Comparison of ENCODE assay signal across 25 mouse cellular contexts in genomic region chr3:154331003-154331340, GRCm38 (mm10). TPM values are rescaled to one million over a fixed set of nuclear protein-coding genes. Genes with fewer than 3 reads are reported as not detected.
DNase-seq lines count a peak whose midpoint lies in the region; ATAC-seq and TF ChIP-seq lines count a peak whose summit lies in the region.
"Had no signal": no experiment of that assay in that cellular context is flagged by ENCODE, and none has a peak within 500 bp of the region (broad histone marks: within the 10 kb centered on the region; RNA-seq: fewer than 3 reads in every experiment).

No protein-coding gene starts in this region.

- intact Hi-C loops in gastrocnemius, adult 2 months (cut with DNase I) = loop anchor here (5.0 kb wide), 1 partner anchor 241 kb away; no protein-coding TSS in a partner anchor

- peaks cover 20% of the 10 kb centered on the region for H3K4me1 ChIP-seq in lung, embryonic 16.5 days (replicated peaks; ENCODE audit: control insufficient read depth, insufficient read depth, low read length)
- peaks cover 4% of the 10 kb centered on the region for H3K4me1 ChIP-seq in lung, adult 2 months (ENCODE audit: control insufficient read depth, insufficient read depth, low read length)
- peaks cover 8% of the 10 kb centered on the region for H3K4me1 ChIP-seq in embryonic facial prominence, embryonic 11.5 days (ENCODE audit: control insufficient read depth, insufficient read depth, low read length)

- H3K4me2 ChIP-seq in lung, embryonic 16.5 days (ENCODE audit: low read depth, low read length) = peak overlapping the region; percentile 20; the same call in 1 of the 2 replicates
- H3K4me2 ChIP-seq in embryonic facial prominence, embryonic 11.5 days (ENCODE audit: low read depth, low read length) = no peak overlapping the region

- H3K27ac ChIP-seq in gastrocnemius, adult 2 months = no peak overlapping the region
- no peak overlapping the region for H3K27ac ChIP-seq in lung, embryonic 16.5 days (ENCODE audit: low read length)
- H3K27ac ChIP-seq in embryonic facial prominence, embryonic 11.5 days (replicated peaks; ENCODE audit: low read depth, low read length) = no peak overlapping the region
- H3K27ac ChIP-seq: heart, embryonic 10.5 days; hindbrain, postnatal 0 days; kidney, postnatal 0 days; limb, embryonic 10.5 days; macrophage; midbrain, embryonic 12.5 days; neural tube, embryonic 12.5 days had no signal

- ATAC-seq in lung, embryonic 16.5 days (ENCODE audit: low read depth) = no peak
- no peak for ATAC-seq in embryonic facial prominence, embryonic 11.5 days (replicated peaks; ENCODE audit: insufficient number of reproducible peaks, low FRiP score, low TSS enrichment, low read depth)
- ATAC-seq in erythroblast, adult 5-6 weeks (replicated peaks; ENCODE audit: low FRiP score, poor library complexity, severe bottlenecking) = no peak
- ATAC-seq: activated CD4-positive, CD25-positive, alpha-beta regulatory T cell, adult 4 months; hindbrain, postnatal 0 days had no signal

- no peaks in the 10 kb centered on the region for H3K36me3 ChIP-seq in lung, embryonic 16.5 days (ENCODE audit: control insufficient read depth, insufficient read depth, low read length)
- no peaks in the 10 kb centered on the region for H3K36me3 ChIP-seq in embryonic facial prominence, embryonic 11.5 days (replicated peaks; ENCODE audit: control insufficient read depth, insufficient read depth, low read depth, low read length)
- H3K36me3 ChIP-seq: forebrain, embryonic 12.5 days; heart, embryonic 10.5 days; limb, embryonic 10.5 days; midbrain, embryonic 12.5 days; neural tube, embryonic 12.5 days had no signal

- no peak for DNase-seq in gastrocnemius, adult 2 months
- DNase-seq in gastrocnemius, adult 18-20 months (ENCODE audit: low spot score) = no peak
- no peak for DNase-seq in lung, adult 2 months
- DNase-seq in embryonic facial prominence, embryonic 11.5 days (ENCODE audit: low spot score) = no peak
- peak; percentile 15 for DNase-seq in fibroblast of lung, adult 2 months (ENCODE audit: low read depth)
- no peak for DNase-seq in testis, postnatal 14 days (ENCODE audit: low spot score)
- DNase-seq: adrenal gland, adult 8-10 months; cerebellum, adult 9-10 months; right cerebral cortex, postnatal 14 days; spleen, adult 18-20 months; thymus, postnatal 14 days had no signal

- H3K9me3 ChIP-seq in lung, embryonic 16.5 days (ENCODE audit: control insufficient read depth, low read length) = no peaks in the 10 kb centered on the region
- no peaks in the 10 kb centered on the region for H3K9me3 ChIP-seq in embryonic facial prominence, embryonic 11.5 days (replicated peaks; ENCODE audit: control insufficient read depth, low read length)
- H3K9me3 ChIP-seq: forebrain, embryonic 12.5 days; heart, embryonic 10.5 days; limb, embryonic 10.5 days; midbrain, embryonic 12.5 days; neural tube, embryonic 12.5 days had no signal

- H3K4me3 ChIP-seq in gastrocnemius, adult 2 months = peak overlapping the region; percentile 42
- H3K4me3 ChIP-seq in lung, embryonic 16.5 days (ENCODE audit: low read length) = peak overlapping the region; percentile 8; the same call in 1 of the 2 replicates
- no peak overlapping the region for H3K4me3 ChIP-seq in lung, adult 2 months (replicated peaks; ENCODE audit: extremely low read depth, low read depth, low read length)
- peak overlapping the region; percentile 67; the same call in 1 of the 2 replicates for H3K4me3 ChIP-seq in embryonic facial prominence, embryonic 11.5 days (ENCODE audit: low read depth, low read length)

- H3K27me3 ChIP-seq in lung, embryonic 16.5 days (ENCODE audit: control insufficient read depth, insufficient read depth, low read depth, low read length) = peaks cover 82% of the 10 kb centered on the region
- peaks cover 29% of the 10 kb centered on the region for H3K27me3 ChIP-seq in embryonic facial prominence, embryonic 11.5 days (ENCODE audit: control insufficient read depth, insufficient read depth, low read length)

- TF ChIP-seq POLR2A in lung, adult 2 months (IDR thresholded peaks at IDR 0.05; ENCODE audit: borderline replicate concordance, extremely low read depth, low read depth, low read length) = no peak

- H3K9ac ChIP-seq in lung, embryonic 16.5 days (ENCODE audit: low read length) = no peak overlapping the region
- no peak overlapping the region; the same call in 1 of the 2 replicates for H3K9ac ChIP-seq in embryonic facial prominence, embryonic 11.5 days (replicated peaks; ENCODE audit: low read length)
- H3K9ac ChIP-seq: forebrain, embryonic 12.5 days; midbrain, embryonic 12.5 days; neural tube, embryonic 12.5 days had no signal

- under 1% methylated on average over 10 of the region's 10 CpGs for WGBS in lung, embryonic 16.5 days
- 3% methylated on average over 10 of the region's 10 CpGs for WGBS in lung, adult 2 months
- WGBS in embryonic facial prominence, embryonic 11.5 days = under 1% methylated on average over 10 of the region's 10 CpGs

- TF ChIP-seq CTCF in gastrocnemius, adult 2 months (IDR thresholded peaks at IDR 0.05) = no peak
- no peak for TF ChIP-seq CTCF in lung, adult 2 months (IDR thresholded peaks at IDR 0.05; ENCODE audit: insufficient read depth, low read length)

RNA-seq across cellular contexts. Expression of gene Lhx8, which starts 0.5 kb away (rescaled TPM):
- total RNA-seq in gastrocnemius, adult 2 months (2021) = under 1 TPM in 1 of 2 experiments, not detected in 1; 0.11 TPM
- total RNA-seq in gastrocnemius, adult 18-20 months (2021) = not detected
- 0.09 and 0.11 TPM in 2 replicates for polyA plus RNA-seq in lung, embryonic 16.5 days (2015; fragmentation: Nextera tagmentation; extraction: Ambion mirVana)
- 0.14 and 0.24 TPM in 2 replicates for polyA plus RNA-seq in lung, adult 2 months (2012; rRNA removed)
- polyA plus RNA-seq in embryonic facial prominence, embryonic 11.5 days (2014; fragmentation: Nextera tagmentation; extraction: Ambion mirVana) = 55.2 and 73.1 TPM in 2 replicates
- total RNA-seq in erythroblast, adult 5-6 weeks (2015; ENCODE audit: low replicate concordance) = not detected in 2 replicates
- not detected in 2 replicates for total RNA-seq in erythroblast, adult 5-6 weeks (2017; ENCODE audit: low replicate concordance)
- total RNA-seq: hindbrain, postnatal 0 days; layer of hippocampus, postnatal 25 days; liver, adult 2 months had no signal
- polyA plus RNA-seq: activated CD4-positive, CD25-positive, alpha-beta regulatory T cell, adult 4 months; kidney, postnatal 0 days; limb, embryonic 10.5 days; liver, adult 2 months; liver, embryonic 16.5 days; macrophage had no signal
